Mouse (Mus musculus): ENCODE measurements around the gene Arl15. TPM values are rescaled to one million over a fixed set of nuclear protein-coding genes. Genes with fewer than 3 reads are reported as not detected.

Gene Arl15
- polyA plus RNA-seq, 1 experiment from 2014 or later, result 12.9 TPM

GRCm38 (mm10) chr13:113838601-113839576 lies 44.6 kb downstream of the Arl15 start:
- H3K27me3 ChIP-seq (ENCODE audit: low read depth, poor library complexity, severe bottlenecking), result no peaks in the 10 kb centered on the region
- H3K4me3 ChIP-seq, result no peak overlapping the region
- peaks cover 14% of the 10 kb centered on the region for H3K36me3 ChIP-seq
- H3K9me3 ChIP-seq (replicated peaks), result no peaks in the 10 kb centered on the region
- peaks cover 15% of the 10 kb centered on the region for H3K4me1 ChIP-seq
- WGBS, result 93% methylated on average over 16 of the region's 16 CpGs
- no peak for DNase-seq (ENCODE audit: low spot score)
- H3K27ac ChIP-seq, result no peak overlapping the region

GRCm38 (mm10) chr13:113840421-113840820 lies 46.1 kb downstream of the Arl15 start:
- WGBS, result 90% methylated on average over 6 of the region's 6 CpGs
- no peak for DNase-seq (ENCODE audit: low spot score)
- Histone ChIP-seq H3K27me3 (ENCODE audit: low read depth, poor library complexity, severe bottlenecking) (no peaks in the 10 kb centered on the region), H3K9me3 (replicated peaks) (no peaks in the 10 kb centered on the region), H3K27ac (no peak overlapping the region), H3K36me3 (peaks cover 14% of the 10 kb centered on the region), H3K4me3 (no peak overlapping the region), H3K4me1 (peaks cover 19% of the 10 kb centered on the region)

- H3K36me3 ChIP-seq, result peaks cover 14% of the 10 kb centered on the region
- no peak for DNase-seq (ENCODE audit: low spot score)
- H3K9me3 ChIP-seq (replicated peaks), result no peaks in the 10 kb centered on the region
- WGBS, result 93% methylated on average over 14 of the region's 14 CpGs
- H3K4me3 ChIP-seq, result no peak overlapping the region
- H3K27me3 ChIP-seq (ENCODE audit: low read depth, poor library complexity, severe bottlenecking), result no peaks in the 10 kb centered on the region
- H3K27ac ChIP-seq, result no peak overlapping the region
- peaks cover 22% of the 10 kb centered on the region for H3K4me1 ChIP-seq
These were observed 48.4 kb downstream of the Arl15 start for GRCm38 (mm10) chr13:113842411-113843309.

- H3K27ac ChIP-seq, result no peak overlapping the region
These were observed 49.0 kb downstream of the Arl15 start for GRCm38 (mm10) chr13:113843310-113843649.

GRCm38 (mm10) chr13:113843901-113844300 lies 49.6 kb downstream of the Arl15 start:
- H3K4me1 ChIP-seq, result peaks cover 22% of the 10 kb centered on the region
- 96% methylated on average over 8 of the region's 8 CpGs for WGBS
- H3K4me3 ChIP-seq, result no peak overlapping the region
- H3K27me3 ChIP-seq (ENCODE audit: low read depth, poor library complexity, severe bottlenecking), result no peaks in the 10 kb centered on the region
- H3K36me3 ChIP-seq, result peaks cover 9% of the 10 kb centered on the region
- DNase-seq (ENCODE audit: low spot score), result no peak
- no peak overlapping the region for H3K27ac ChIP-seq
- no peaks in the 10 kb centered on the region for H3K9me3 ChIP-seq (replicated peaks)

More at GRCm38 (mm10) chr13:113843310-113843649, 49.0 kb downstream of the Arl15 start:
- H3K9me3 ChIP-seq (replicated peaks), result no peaks in the 10 kb centered on the region
- DNase-seq (ENCODE audit: low spot score), result no peak
- peaks cover 14% of the 10 kb centered on the region for H3K36me3 ChIP-seq
- peaks cover 22% of the 10 kb centered on the region for H3K4me1 ChIP-seq
- H3K27me3 ChIP-seq (ENCODE audit: low read depth, poor library complexity, severe bottlenecking), result no peaks in the 10 kb centered on the region
- H3K4me3 ChIP-seq, result no peak overlapping the region
- 79% methylated on average over 3 of the region's 3 CpGs for WGBS

- Histone ChIP-seq H3K27ac (no peak overlapping the region), H3K27me3 (ENCODE audit: low read depth, poor library complexity, severe bottlenecking) (no peaks in the 10 kb centered on the region), H3K4me1 (peaks cover 22% of the 10 kb centered on the region), H3K4me3 (no peak overlapping the region), H3K36me3 (peaks cover 7% of the 10 kb centered on the region), H3K9me3 (replicated peaks) (no peaks in the 10 kb centered on the region)
- WGBS, result 94% methylated on average over 4 of the region's 4 CpGs
- DNase-seq (ENCODE audit: low spot score), result no peak
These were observed 50.4 kb downstream of the Arl15 start for GRCm38 (mm10) chr13:113844717-113845116.

- 60% methylated on average over 1 of the region's 1 CpGs for WGBS
- Histone ChIP-seq H3K4me1 (peaks cover 22% of the 10 kb centered on the region), H3K36me3 (peaks cover 7% of the 10 kb centered on the region; the same call in 1 of the 2 replicates), H3K27me3 (ENCODE audit: low read depth, poor library complexity, severe bottlenecking) (no peaks in the 10 kb centered on the region), H3K9me3 (replicated peaks) (no peaks in the 10 kb centered on the region), H3K4me3 (no peak overlapping the region), H3K27ac (no peak overlapping the region; the same call in 1 of the 2 replicates)
- DNase-seq (ENCODE audit: low spot score), result no peak
These were observed 50.9 kb downstream of the Arl15 start for GRCm38 (mm10) chr13:113845229-113845628.

- peaks cover 11% of the 10 kb centered on the region; the same call in 1 of the 2 replicates for H3K36me3 ChIP-seq
- no peaks in the 10 kb centered on the region for H3K9me3 ChIP-seq (replicated peaks)
- DNase-seq (ENCODE audit: low spot score), result no peak
- H3K4me3 ChIP-seq, result no peak overlapping the region
- no peaks in the 10 kb centered on the region for H3K27me3 ChIP-seq (ENCODE audit: low read depth, poor library complexity, severe bottlenecking)
- H3K27ac ChIP-seq, result no peak overlapping the region
- WGBS, result 86% methylated on average over 10 of the region's 10 CpGs
- H3K4me1 ChIP-seq, result peaks cover 19% of the 10 kb centered on the region
These were observed 52.1 kb downstream of the Arl15 start for GRCm38 (mm10) chr13:113846413-113846812.

GRCm38 (mm10) chr13:113850431-113851034 lies 56.2 kb downstream of the Arl15 start:
- Histone ChIP-seq H3K4me3 (no peak overlapping the region), H3K36me3 (peaks cover 11% of the 10 kb centered on the region; the same call in 1 of the 2 replicates), H3K27me3 (ENCODE audit: low read depth, poor library complexity, severe bottlenecking) (no peaks in the 10 kb centered on the region), H3K4me1 (peaks cover 12% of the 10 kb centered on the region), H3K27ac (no peak overlapping the region), H3K9me3 (replicated peaks) (no peaks in the 10 kb centered on the region)
- no peak for DNase-seq (ENCODE audit: low spot score)
- 91% methylated on average over 8 of the region's 8 CpGs for WGBS

GRCm38 (mm10) chr13:113851602-113852375 lies 57.5 kb downstream of the Arl15 start:
- Histone ChIP-seq H3K9me3 (replicated peaks) (no peaks in the 10 kb centered on the region), H3K36me3 (peaks cover 11% of the 10 kb centered on the region; the same call in 1 of the 2 replicates), H3K4me3 (no peak overlapping the region), H3K4me1 (peaks cover 17% of the 10 kb centered on the region), H3K27me3 (ENCODE audit: low read depth, poor library complexity, severe bottlenecking) (no peaks in the 10 kb centered on the region), H3K27ac (no peak overlapping the region)
- no peak for DNase-seq (ENCODE audit: low spot score)
- 94% methylated on average over 13 of the region's 13 CpGs for WGBS

GRCm38 (mm10) chr13:113852376-113852666 lies 58.0 kb downstream of the Arl15 start:
- DNase-seq (ENCODE audit: low spot score), result no peak
- Histone ChIP-seq H3K36me3 (peaks cover 11% of the 10 kb centered on the region; the same call in 1 of the 2 replicates), H3K4me1 (peaks cover 17% of the 10 kb centered on the region), H3K27me3 (ENCODE audit: low read depth, poor library complexity, severe bottlenecking) (no peaks in the 10 kb centered on the region), H3K27ac (no peak overlapping the region), H3K4me3 (no peak overlapping the region), H3K9me3 (replicated peaks) (no peaks in the 10 kb centered on the region)
- WGBS, result 97% methylated on average over 6 of the region's 6 CpGs

- Histone ChIP-seq H3K9me3 (replicated peaks) (no peaks in the 10 kb centered on the region), H3K36me3 (peaks cover 10% of the 10 kb centered on the region; the same call in 1 of the 2 replicates), H3K4me1 (peaks cover 31% of the 10 kb centered on the region), H3K27ac (no peak overlapping the region), H3K4me3 (no peak overlapping the region), H3K27me3 (ENCODE audit: low read depth, poor library complexity, severe bottlenecking) (no peaks in the 10 kb centered on the region)
- DNase-seq (ENCODE audit: low spot score), result no peak
- 92% methylated on average over 4 of the region's 4 CpGs for WGBS
These were observed 59.8 kb downstream of the Arl15 start for GRCm38 (mm10) chr13:113854146-113854545.
